ENCODE assay signal across 9 mouse cellular contexts in genomic region chr17:24745526-24746497, GRCm38 (mm10). TPM values are rescaled to one million over a fixed set of nuclear protein-coding genes. Genes with fewer than 3 reads are reported as not detected.
DNase-seq lines count a peak whose midpoint lies in the region; ATAC-seq lines count a peak whose summit lies in the region.
"Had no signal": no experiment of that assay in that cellular context is flagged by ENCODE, and none has a peak within 500 bp of the region (broad histone marks: within the 10 kb centered on the region; RNA-seq: fewer than 3 reads in every experiment).

No protein-coding gene starts in this region.

- peaks cover 24% of the 10 kb centered on the region for H3K27me3 ChIP-seq in hindbrain, embryonic 15.5 days

- 0 out of 2 replicates have a peak, but pooled peaks cover 2% of the 10 kb centered on the region for H3K4me1 ChIP-seq in hindbrain, embryonic 15.5 days (replicated peaks)

- DNase-seq in Muller cell, postnatal 12 days (ENCODE audit: inconsistent ontology term), result peak; percentile 61
- DNase-seq in cerebellum, adult 9-11 months, result peak; percentile 66
- DNase-seq in frontal cortex, adult 2 months (ENCODE audit: extremely low spot score in 1 of 2, low spot score in 1 of 2), result peak; percentile 71 to 94
- DNase-seq in layer of hippocampus, postnatal 25 days (ENCODE audit: extremely low spot score in 1 of 2, low spot score in 1 of 2), result peak; percentile 70 to 93
- peak; percentile 83 for DNase-seq in lung, postnatal 25 days (ENCODE audit: low spot score)
- DNase-seq in retina, postnatal 1 day, result peak; percentile 92
- DNase-seq in thymus, postnatal 36 days, result peak; percentile 68 to 76

- H3K9me3 ChIP-seq in hindbrain, embryonic 15.5 days, result no peaks in the 10 kb centered on the region

- no peaks in the 10 kb centered on the region for H3K36me3 ChIP-seq in hindbrain, embryonic 15.5 days

- 17% methylated on average over 7 of the region's 7 CpGs for WGBS in hindbrain, embryonic 15.5 days

- peak; percentile 86 for ATAC-seq in hindbrain, embryonic 15.5 days (ENCODE audit: low FRiP score, low read depth)

- no peak overlapping the region for H3K9ac ChIP-seq in hindbrain, embryonic 15.5 days

- no peak overlapping the region for H3K4me2 ChIP-seq in hindbrain, embryonic 15.5 days

- no peak overlapping the region for H3K4me3 ChIP-seq in hindbrain, embryonic 15.5 days
- H3K4me3 ChIP-seq: myocyte had no signal

- H3K27ac ChIP-seq in hindbrain, embryonic 15.5 days (replicated peaks), result no peak overlapping the region

RNA-seq across cellular contexts. Expression of gene Hs3st6, which starts 7.0 kb away (rescaled TPM):
- polyA plus RNA-seq in frontal cortex, adult 2 months (2012; rRNA removed), result 0.66 and 0.78 TPM in 2 replicates
- polyA plus RNA-seq in hindbrain, embryonic 15.5 days (2015; fragmentation: Nextera tagmentation; extraction: Ambion mirVana), result 0.30 and 0.33 TPM in 2 replicates
- total RNA-seq in layer of hippocampus, postnatal 25 days (2021), result under 1 TPM; 0.26 to 0.37 TPM
- polyA plus RNA-seq: myocyte had no signal

RNA-seq across cellular contexts. Expression of gene Msrb1, which starts 9.4 kb away (rescaled TPM):
- polyA plus RNA-seq in frontal cortex, adult 2 months (2012; rRNA removed), result 32.7 and 37.7 TPM in 2 replicates
- polyA plus RNA-seq in hindbrain, embryonic 15.5 days (2015; fragmentation: Nextera tagmentation; extraction: Ambion mirVana), result 19.4 and 20.8 TPM in 2 replicates
- 10 to 100 TPM; 40.5 to 46.2 TPM for total RNA-seq in layer of hippocampus, postnatal 25 days (2021)

RNA-seq across cellular contexts. Expression of gene Rpl3l, which starts 18.2 kb away (rescaled TPM):
- 0.56 and 0.65 TPM in 2 replicates for polyA plus RNA-seq in frontal cortex, adult 2 months (2012; rRNA removed)
- polyA plus RNA-seq in hindbrain, embryonic 15.5 days (2015; fragmentation: Nextera tagmentation; extraction: Ambion mirVana), result 0.22 TPM in 1 of 2 replicates, not detected in the other
- under 1 TPM in 1 of 2 experiments, not detected in 1; 0.20 TPM for total RNA-seq in layer of hippocampus, postnatal 25 days (2021)

RNA-seq across cellular contexts. Expression of gene Ndufb10, which starts 21.5 kb away (rescaled TPM):
- polyA plus RNA-seq in frontal cortex, adult 2 months (2012; rRNA removed), result 445 and 493 TPM in 2 replicates
- 290 TPM in 2 replicates for polyA plus RNA-seq in hindbrain, embryonic 15.5 days (2015; fragmentation: Nextera tagmentation; extraction: Ambion mirVana)
- 100 to 1,000 TPM; 201 to 234 TPM for total RNA-seq in layer of hippocampus, postnatal 25 days (2021)

RNA-seq across cellular contexts. Expression of gene Rps2, which starts 27.9 kb away (rescaled TPM):
- polyA plus RNA-seq in frontal cortex, adult 2 months (2012; rRNA removed), result 967 and 1,066 TPM in 2 replicates
- 753 and 774 TPM in 2 replicates for polyA plus RNA-seq in hindbrain, embryonic 15.5 days (2015; fragmentation: Nextera tagmentation; extraction: Ambion mirVana)
- 100 to 1,000 TPM; 352 to 392 TPM for total RNA-seq in layer of hippocampus, postnatal 25 days (2021)
